Mouse (Mus musculus): Measurements from ENCODE around the gene Sp7. TPM values are rescaled to one million over a fixed set of nuclear protein-coding genes. Genes with fewer than 3 reads are reported as not detected.

Sp7 gene
- polyA plus RNA-seq, 1 experiment from 2014 or later: 0.64 TPM

GRCm38 (mm10) chr15:102405489-102406195 lies 38.7 kb upstream of the Sp7 start, which contains the start of gene Sp1:
Gene Sp1, plus strand, starts transcription at chr15:102406143.
- Histone ChIP-seq H3K27me3 (ENCODE audit: control insufficient read depth, insufficient read depth, low read length) (no peaks in the 10 kb centered on the region), H3K9ac (peak within 1 kb of the TSS; percentile 85), H3K9me3 (ENCODE audit: control insufficient read depth, low read length) (no peaks in the 10 kb centered on the region), H3K4me3 (replicated peaks; ENCODE audit: low read length) (peak within 1 kb of the TSS; percentile 86), H3K4me2 (replicated peaks) (peak within 1 kb of the TSS; percentile 62), H3K27ac (peak within 1 kb of the TSS; percentile 98), H3K4me1 (replicated peaks; ENCODE audit: control insufficient read depth, insufficient read depth, low read length) (peaks cover 35% of the 10 kb centered on the region), H3K36me3 (replicated peaks; ENCODE audit: control insufficient read depth, insufficient read depth) (peaks cover 31% of the 10 kb centered on the region)
- 1% methylated on average over 38 of the region's 38 CpGs for WGBS
- peak; percentile 98 for ATAC-seq (ENCODE audit: low FRiP score)
- peak; percentile 98 for DNase-seq (ENCODE audit: low spot score)

- peaks cover 23% of the 10 kb centered on the region for H3K36me3 ChIP-seq (replicated peaks; ENCODE audit: control insufficient read depth, insufficient read depth)
- H3K27me3 ChIP-seq (ENCODE audit: control insufficient read depth, insufficient read depth, low read length): no peaks in the 10 kb centered on the region
- DNase-seq (ENCODE audit: low spot score) (no peak), ATAC-seq (ENCODE audit: low FRiP score) (no peak)
- H3K9me3 ChIP-seq (ENCODE audit: control insufficient read depth, low read length): no peaks in the 10 kb centered on the region
- WGBS: 16% methylated on average over 34 of the region's 34 CpGs
- peak overlapping the region; percentile 62 for H3K4me2 ChIP-seq (replicated peaks)
- peaks cover 27% of the 10 kb centered on the region for H3K4me1 ChIP-seq (replicated peaks; ENCODE audit: control insufficient read depth, insufficient read depth, low read length)
- peak overlapping the region; percentile 98 for H3K27ac ChIP-seq
- H3K9ac ChIP-seq: peak overlapping the region; percentile 64
- peak overlapping the region; percentile 43 for H3K4me3 ChIP-seq (replicated peaks; ENCODE audit: low read length)
These were observed 37.9 kb upstream of the Sp7 start for GRCm38 (mm10) chr15:102404608-102405488.

- ATAC-seq (ENCODE audit: low FRiP score) (no peak), DNase-seq (ENCODE audit: low spot score) (no peak)
- Histone ChIP-seq H3K27ac (no peak overlapping the region), H3K9ac (no peak overlapping the region), H3K27me3 (ENCODE audit: control insufficient read depth, insufficient read depth, low read length) (no peaks in the 10 kb centered on the region), H3K4me3 (replicated peaks; ENCODE audit: low read length) (no peak overlapping the region), H3K4me2 (replicated peaks) (no peak overlapping the region), H3K4me1 (replicated peaks; ENCODE audit: control insufficient read depth, insufficient read depth, low read length) (peaks cover 13% of the 10 kb centered on the region), H3K9me3 (ENCODE audit: control insufficient read depth, low read length) (no peaks in the 10 kb centered on the region), H3K36me3 (replicated peaks; ENCODE audit: control insufficient read depth, insufficient read depth) (no peaks in the 10 kb centered on the region)
- WGBS: 97% methylated on average over 3 of the region's 3 CpGs
These were observed 35.2 kb upstream of the Sp7 start for GRCm38 (mm10) chr15:102402210-102402609.

- Histone ChIP-seq H3K4me2 (replicated peaks) (no peak overlapping the region), H3K9me3 (ENCODE audit: control insufficient read depth, low read length) (no peaks in the 10 kb centered on the region), H3K4me1 (replicated peaks; ENCODE audit: control insufficient read depth, insufficient read depth, low read length) (peaks cover 9% of the 10 kb centered on the region; the same call in 1 of the 2 replicates), H3K36me3 (replicated peaks; ENCODE audit: control insufficient read depth, insufficient read depth) (no peaks in the 10 kb centered on the region), H3K27me3 (ENCODE audit: control insufficient read depth, insufficient read depth, low read length) (no peaks in the 10 kb centered on the region), H3K4me3 (replicated peaks; ENCODE audit: low read length) (no peak overlapping the region), H3K9ac (no peak overlapping the region), H3K27ac (no peak overlapping the region)
- DNase-seq (ENCODE audit: low spot score) (no peak), ATAC-seq (ENCODE audit: low FRiP score) (no peak)
- 69% methylated on average over 2 of the region's 2 CpGs for WGBS
These were observed 34.3 kb upstream of the Sp7 start for GRCm38 (mm10) chr15:102401278-102401677.

- DNase-seq (ENCODE audit: low spot score): no peak
These were observed 33.6 kb upstream of the Sp7 start for GRCm38 (mm10) chr15:102400476-102401045.

GRCm38 (mm10) chr15:102399229-102400221 lies 32.5 kb upstream of the Sp7 start:
- H3K9me3 ChIP-seq (ENCODE audit: control insufficient read depth, low read length): no peaks in the 10 kb centered on the region
- peak; percentile 50 for DNase-seq (ENCODE audit: low spot score)
- peak overlapping the region; percentile 23 for H3K4me3 ChIP-seq (replicated peaks; ENCODE audit: low read length)
- H3K27ac ChIP-seq: peak overlapping the region; percentile 16; the same call in 1 of the 2 replicates
- H3K27me3 ChIP-seq (ENCODE audit: control insufficient read depth, insufficient read depth, low read length): no peaks in the 10 kb centered on the region
- H3K9ac ChIP-seq: peak overlapping the region; percentile 12
- ATAC-seq (ENCODE audit: low FRiP score): peak; percentile 48; the same call in 1 of the 2 replicates
- no peaks in the 10 kb centered on the region for H3K36me3 ChIP-seq (replicated peaks; ENCODE audit: control insufficient read depth, insufficient read depth)
- H3K4me1 ChIP-seq (replicated peaks; ENCODE audit: control insufficient read depth, insufficient read depth, low read length): peaks cover 5% of the 10 kb centered on the region; the same call in 1 of the 2 replicates
- 4% methylated on average over 34 of the region's 34 CpGs for WGBS
- peak overlapping the region; percentile 48 for H3K4me2 ChIP-seq (replicated peaks)

More at GRCm38 (mm10) chr15:102400476-102401045, 33.6 kb upstream of the Sp7 start:
- no peaks in the 10 kb centered on the region for H3K36me3 ChIP-seq (replicated peaks; ENCODE audit: control insufficient read depth, insufficient read depth)
- H3K4me1 ChIP-seq (replicated peaks; ENCODE audit: control insufficient read depth, insufficient read depth, low read length): peaks cover 9% of the 10 kb centered on the region; the same call in 1 of the 2 replicates
- no peak for ATAC-seq (ENCODE audit: low FRiP score)
- H3K4me2 ChIP-seq (replicated peaks): no peak overlapping the region
- H3K27me3 ChIP-seq (ENCODE audit: control insufficient read depth, insufficient read depth, low read length): no peaks in the 10 kb centered on the region
- H3K4me3 ChIP-seq (replicated peaks; ENCODE audit: low read length): no peak overlapping the region
- no peaks in the 10 kb centered on the region for H3K9me3 ChIP-seq (ENCODE audit: control insufficient read depth, low read length)
- WGBS: 79% methylated on average over 10 of the region's 10 CpGs
- H3K27ac ChIP-seq: no peak overlapping the region
- H3K9ac ChIP-seq: no peak overlapping the region

GRCm38 (mm10) chr15:102398629-102399028 lies 31.6 kb upstream of the Sp7 start:
- ATAC-seq (ENCODE audit: low FRiP score): no peak
- Histone ChIP-seq H3K9ac (no peak overlapping the region), H3K4me3 (replicated peaks; ENCODE audit: low read length) (no peak overlapping the region), H3K4me1 (replicated peaks; ENCODE audit: control insufficient read depth, insufficient read depth, low read length) (peaks cover 5% of the 10 kb centered on the region; the same call in 1 of the 2 replicates), H3K9me3 (ENCODE audit: control insufficient read depth, low read length) (no peaks in the 10 kb centered on the region), H3K27me3 (ENCODE audit: control insufficient read depth, insufficient read depth, low read length) (no peaks in the 10 kb centered on the region), H3K4me2 (replicated peaks) (peak overlapping the region; percentile 48; the same call in 1 of the 2 replicates), H3K27ac (no peak overlapping the region), H3K36me3 (replicated peaks; ENCODE audit: control insufficient read depth, insufficient read depth) (no peaks in the 10 kb centered on the region)
- 25% methylated on average over 5 of the region's 5 CpGs for WGBS
- no peak for DNase-seq (ENCODE audit: low spot score)

GRCm38 (mm10) chr15:102395061-102395460 lies 28.1 kb upstream of the Sp7 start:
- H3K27me3 ChIP-seq (ENCODE audit: control insufficient read depth, insufficient read depth, low read length): no peaks in the 10 kb centered on the region
- DNase-seq (ENCODE audit: low spot score): no peak
- no peaks in the 10 kb centered on the region for H3K36me3 ChIP-seq (replicated peaks; ENCODE audit: control insufficient read depth, insufficient read depth)
- H3K4me2 ChIP-seq (replicated peaks): no peak overlapping the region
- no peak overlapping the region for H3K4me3 ChIP-seq (replicated peaks; ENCODE audit: low read length)
- no peak for ATAC-seq (ENCODE audit: low FRiP score)
- H3K27ac ChIP-seq: no peak overlapping the region
- WGBS: 38% methylated on average over 3 of the region's 3 CpGs
- H3K4me1 ChIP-seq (replicated peaks; ENCODE audit: control insufficient read depth, insufficient read depth, low read length): peaks cover 5% of the 10 kb centered on the region; the same call in 1 of the 2 replicates
- H3K9me3 ChIP-seq (ENCODE audit: control insufficient read depth, low read length): no peaks in the 10 kb centered on the region
- no peak overlapping the region for H3K9ac ChIP-seq
